In genomic region chr13:96528776-96529175, GRCm38 (mm10) we compare ENCODE assay signal across 26 mouse cellular contexts. TPM values are rescaled to one million over a fixed set of nuclear protein-coding genes. Genes with fewer than 3 reads are reported as not detected.
DNase-seq lines count a peak whose midpoint lies in the region; ATAC-seq and TF ChIP-seq lines count a peak whose summit lies in the region.
"Had no signal": no experiment of that assay in that cellular context is flagged by ENCODE, and none has a peak within 500 bp of the region (broad histone marks: within the 10 kb centered on the region; RNA-seq: fewer than 3 reads in every experiment).

No protein-coding gene starts in this region.

- peaks cover 5% of the 10 kb centered on the region; the same call in 1 of the 2 replicates for H3K4me1 ChIP-seq in kidney, adult 2 months (ENCODE audit: control insufficient read depth, insufficient read depth, low read length)
- H3K4me1 ChIP-seq in kidney, embryonic 16.5 days (ENCODE audit: insufficient read depth, low read length): peaks cover 4% of the 10 kb centered on the region; the same call in 1 of the 2 replicates
- no peaks in the 10 kb centered on the region for H3K4me1 ChIP-seq in kidney, embryonic 14.5 days (ENCODE audit: control insufficient read depth, insufficient read depth, low read length)
- H3K4me1 ChIP-seq: forebrain, embryonic 12.5 days had no signal

- no peak for TF ChIP-seq POLR2A in kidney, adult 2 months (IDR thresholded peaks at IDR 0.05; ENCODE audit: low read depth, low read length)

- H3K4me3 ChIP-seq in kidney, adult 2 months (ENCODE audit: insufficient read depth, low read depth, low read length): no peak overlapping the region
- no peak overlapping the region for H3K4me3 ChIP-seq in kidney, embryonic 16.5 days (ENCODE audit: low read length)
- H3K4me3 ChIP-seq in kidney, embryonic 14.5 days (ENCODE audit: low read length): no peak overlapping the region
- H3K4me3 ChIP-seq: embryonic facial prominence, embryonic 13.5 days; embryonic facial prominence, embryonic 15.5 days; erythroblast, embryonic 14.5 days; forebrain, embryonic 10.5 days; forebrain, embryonic 12.5 days had no signal

- peak; percentile 70 for DNase-seq in kidney, adult 2 months
- peak; percentile 60 for DNase-seq in kidney, adult 9 months
- no peak for DNase-seq in kidney, adult 18-20 months
- DNase-seq in kidney, postnatal 36 days: peak; percentile 38 to 58
- DNase-seq in spleen, adult 18-20 months: no peak
- DNase-seq: adrenal gland, adult 2 months; adrenal gland, postnatal 10 days; adrenal gland, postnatal 25 days; cerebellum, adult 11 months; cerebellum, adult 18-20 months; cerebellum, adult 8-10 months; cerebellum, adult 9-11 months; cerebellum, postnatal 14 days; cerebellum, postnatal 36 days; embryo, embryonic 11 days had no signal

- TF ChIP-seq CTCF in kidney, adult 2 months (conservative IDR thresholded peaks at IDR 0.05; ENCODE audit: insufficient read depth, insufficient read length, low read depth, low read length): no peak

- WGBS in kidney, adult 2 months: 47% methylated on average over 3 of the region's 3 CpGs
- WGBS in kidney, embryonic 16.5 days: 59% methylated on average over 3 of the region's 3 CpGs
- WGBS in kidney, embryonic 14.5 days: 62% methylated on average over 3 of the region's 3 CpGs

- no peak overlapping the region for H3K27ac ChIP-seq in kidney, adult 2 months (ENCODE audit: insufficient read depth, low read depth, low read length)
- H3K27ac ChIP-seq in kidney, embryonic 16.5 days (ENCODE audit: low read length): no peak overlapping the region
- no peak overlapping the region for H3K27ac ChIP-seq in kidney, embryonic 14.5 days (ENCODE audit: low read depth, low read length)
- H3K27ac ChIP-seq: embryonic facial prominence, embryonic 13.5 days; embryonic facial prominence, embryonic 15.5 days; forebrain, embryonic 10.5 days; forebrain, embryonic 12.5 days had no signal

- H3K36me3 ChIP-seq in kidney, adult 2 months (ENCODE audit: control insufficient read depth, insufficient read depth, low read length): no peaks in the 10 kb centered on the region
- H3K36me3 ChIP-seq in kidney, embryonic 16.5 days (ENCODE audit: insufficient read depth, low read length): peaks cover 5% of the 10 kb centered on the region; the same call in 1 of the 2 replicates
- H3K36me3 ChIP-seq in kidney, embryonic 14.5 days (ENCODE audit: control insufficient read depth, insufficient read depth, low read length): no peaks in the 10 kb centered on the region
- H3K36me3 ChIP-seq: forebrain, embryonic 12.5 days had no signal

- H3K27me3 ChIP-seq in kidney, adult 2 months (replicated peaks; ENCODE audit: control insufficient read depth, insufficient read depth, low read length): no peaks in the 10 kb centered on the region
- no peaks in the 10 kb centered on the region for H3K27me3 ChIP-seq in kidney, embryonic 16.5 days (ENCODE audit: insufficient read depth, low read length)
- no peaks in the 10 kb centered on the region for H3K27me3 ChIP-seq in kidney, embryonic 14.5 days (ENCODE audit: control insufficient read depth, insufficient read depth, low read length)
- H3K27me3 ChIP-seq: embryonic facial prominence, embryonic 13.5 days; embryonic facial prominence, embryonic 15.5 days; forebrain, embryonic 12.5 days had no signal

- H3K9me3 ChIP-seq in kidney, embryonic 16.5 days (ENCODE audit: low read length): no peaks in the 10 kb centered on the region; the same call in 1 of the 2 replicates
- no peaks in the 10 kb centered on the region for H3K9me3 ChIP-seq in kidney, embryonic 14.5 days (ENCODE audit: control insufficient read depth, low read length)
- H3K9me3 ChIP-seq: embryonic facial prominence, embryonic 13.5 days; embryonic facial prominence, embryonic 15.5 days; forebrain, embryonic 10.5 days; forebrain, embryonic 12.5 days had no signal

- H3K9ac ChIP-seq in kidney, embryonic 16.5 days (replicated peaks; ENCODE audit: low read length): no peak overlapping the region
- no peak overlapping the region for H3K9ac ChIP-seq in kidney, embryonic 14.5 days (ENCODE audit: low read depth, low read length)
- H3K9ac ChIP-seq: embryonic facial prominence, embryonic 13.5 days; embryonic facial prominence, embryonic 15.5 days; forebrain, embryonic 12.5 days had no signal

- ATAC-seq in kidney, embryonic 16.5 days (ENCODE audit: low FRiP score, low TSS enrichment): no peak
- no peak for ATAC-seq in kidney, embryonic 14.5 days (ENCODE audit: low FRiP score, low TSS enrichment)
- ATAC-seq: forebrain, embryonic 14.5 days had no signal

- no peak overlapping the region for H3K4me2 ChIP-seq in kidney, embryonic 16.5 days (replicated peaks; ENCODE audit: low read depth, low read length)
- H3K4me2 ChIP-seq in kidney, embryonic 14.5 days (replicated peaks; ENCODE audit: low read depth, low read length): no peak overlapping the region
- H3K4me2 ChIP-seq: embryonic facial prominence, embryonic 13.5 days; embryonic facial prominence, embryonic 15.5 days; forebrain, embryonic 12.5 days had no signal

RNA-seq across cellular contexts. Expression of gene Polk, which starts 13.6 kb away (rescaled TPM):
- polyA plus RNA-seq in kidney, adult 2 months (2012; rRNA removed): 1.7 and 1.9 TPM in 2 replicates
- polyA plus RNA-seq in kidney, embryonic 16.5 days (2015; fragmentation: Nextera tagmentation; extraction: Ambion mirVana): 9.2 and 10.7 TPM in 2 replicates
- polyA plus RNA-seq in kidney, embryonic 14.5 days (2014; fragmentation: Nextera tagmentation; extraction: Ambion mirVana): 5.4 and 10.8 TPM in 2 replicates

RNA-seq across cellular contexts. Expression of gene Col4a3bp, which starts 13.6 kb away (rescaled TPM):
- 13.1 and 13.6 TPM in 2 replicates for polyA plus RNA-seq in kidney, adult 2 months (2012; rRNA removed)
- 8.0 and 9.3 TPM in 2 replicates for polyA plus RNA-seq in kidney, embryonic 16.5 days (2015; fragmentation: Nextera tagmentation; extraction: Ambion mirVana)
- polyA plus RNA-seq in kidney, embryonic 14.5 days (2014; fragmentation: Nextera tagmentation; extraction: Ambion mirVana): 8.4 and 13.4 TPM in 2 replicates

RNA-seq across cellular contexts. Expression of gene Gm17622, which starts 38.2 kb away (rescaled TPM):
- not detected in 2 replicates for polyA plus RNA-seq in kidney, adult 2 months (2012; rRNA removed)
- not detected in 2 replicates for polyA plus RNA-seq in kidney, embryonic 16.5 days (2015; fragmentation: Nextera tagmentation; extraction: Ambion mirVana)
- polyA plus RNA-seq in kidney, embryonic 14.5 days (2014; fragmentation: Nextera tagmentation; extraction: Ambion mirVana): not detected in 2 replicates
- polyA plus RNA-seq: adrenal gland, adult 2 months; brain, embryonic 14.5 days; C2C12; embryonic facial prominence, embryonic 11.5 days; embryonic facial prominence, embryonic 13.5 days; embryonic facial prominence, embryonic 15.5 days; erythroblast, embryonic 14.5 days; forebrain, embryonic 10.5 days; forebrain, embryonic 12.5 days; forebrain, embryonic 14.5 days had no signal

RNA-seq across cellular contexts. Expression of gene Ankdd1b, which starts 57.8 kb away (rescaled TPM):
- polyA plus RNA-seq in kidney, adult 2 months (2012; rRNA removed): 0.36 and 0.76 TPM in 2 replicates
- polyA plus RNA-seq in kidney, embryonic 16.5 days (2015; fragmentation: Nextera tagmentation; extraction: Ambion mirVana): 0.13 TPM in 1 of 2 replicates, not detected in the other
- polyA plus RNA-seq in kidney, embryonic 14.5 days (2014; fragmentation: Nextera tagmentation; extraction: Ambion mirVana): 0.28 TPM in 1 of 2 replicates, not detected in the other
- polyA plus RNA-seq: C2C12; embryonic facial prominence, embryonic 11.5 days; forebrain, embryonic 10.5 days; forebrain, embryonic 12.5 days; forebrain, embryonic 14.5 days had no signal

Comparison
In these comparisons a context has a peak if more than half of its experiments do, and no peak if none do; other contexts are left out.
1. DNase-seq: peak in kidney, adult 2 months (single experiment), kidney, adult 9 months (single experiment) and kidney, postnatal 36 days (2 of 2); none in kidney, adult 18-20 months (single experiment) and spleen, adult 18-20 months (0 of 2).